Mouse (Mus musculus): ENCODE data around the gene Dyrk2. TPM values are rescaled to one million over a fixed set of nuclear protein-coding genes. Genes with fewer than 3 reads are reported as not detected.

Gene Dyrk2
- 7.1 and 9.2 TPM in 2 replicates for total RNA-seq (2012; rRNA removed)
- polyA plus RNA-seq (2012; ENCODE audit: insufficient read depth in 1 of 2, insufficient read length in 2 of 2, low read depth in 1 of 2, low replicate concordance in 2 of 2, missing spikeins in 1 of 2), result 1 to 10 TPM in 1 of 2 experiments, not detected in 1; 9.5 TPM

- Histone ChIP-seq H3K9ac (ENCODE audit: control insufficient read depth, low read depth, low read length, poor library complexity, severe bottlenecking) (peak within 1 kb of the TSS; percentile 26), H3K79me2 (ENCODE audit: control insufficient read depth, insufficient read depth, low read length, poor library complexity) (peaks cover 28% of the 10 kb centered on the region), H3K4me1 (ENCODE audit: control insufficient read depth in 1 of 2, insufficient read depth in 2 of 2, low read length in 2 of 2) (peaks cover 0 to 17% of the 10 kb centered on the region in 2 experiments; a peak in 2 of 4 replicates), H3K9me3 (replicated peaks; ENCODE audit: insufficient read depth, low read length) (no peaks in the 10 kb centered on the region), H3K4me3 (ENCODE audit: control insufficient read depth in 1 of 2, insufficient read depth in 1 of 2, low read depth in 2 of 2, low read length in 2 of 2) (peak within 1 kb of the TSS; percentile 49 to 86), H3K27me3 (ENCODE audit: control insufficient read depth in 1 of 2, insufficient read depth in 2 of 2, low read length in 2 of 2) (no peaks in the 10 kb centered on the region), H3K27ac (ENCODE audit: control insufficient read depth, low read depth, low read length) (no peak within 1 kb of the TSS), H3K36me3 (ENCODE audit: control insufficient read depth in 1 of 2, insufficient read depth in 2 of 2, low read length in 2 of 2) (peaks cover 0 to 8% of the 10 kb centered on the region in 2 experiments; a peak in 1 of 4 replicates)
- no peak for TF ChIP-seq CHD2 (IDR thresholded peaks at IDR 0.05; ENCODE audit: low read length)
- TF ChIP-seq MXI1 (IDR thresholded peaks at IDR 0.05; ENCODE audit: low read depth, low read length), result no peak
- TF ChIP-seq POLR2AphosphoS2 (IDR thresholded peaks at IDR 0.05; ENCODE audit: low read length), result no peak
- no peak for TF ChIP-seq MAX (IDR thresholded peaks at IDR 0.05; ENCODE audit: low read length)
- no peak for TF ChIP-seq MAZ (IDR thresholded peaks at IDR 0.05; ENCODE audit: low read depth, low read length)
- no peak for TF ChIP-seq RCOR1 (IDR thresholded peaks at IDR 0.05; ENCODE audit: low read depth, low read length)
- no peak for TF ChIP-seq E2F4 (IDR thresholded peaks at IDR 0.05; ENCODE audit: borderline replicate concordance, low read depth, low read length)
- no peak for TF ChIP-seq POLR2A (IDR thresholded peaks at IDR 0.05; ENCODE audit: control insufficient read depth in 1 of 2, insufficient read depth in 1 of 2, low read depth in 1 of 2, low read length in 2 of 2, poor library complexity in 1 of 2)
- TF ChIP-seq MEF2A (IDR thresholded peaks at IDR 0.05; ENCODE audit: extremely low read depth, insufficient replicate concordance, low read depth, low read length, poor library complexity, severe bottlenecking), result no peak
- TF ChIP-seq CHD1 (IDR thresholded peaks at IDR 0.05; ENCODE audit: low read depth, low read length), result no peak
- TF ChIP-seq KAT2A (conservative IDR thresholded peaks at IDR 0.05; ENCODE audit: low read depth, low read length), result no peak
- TF ChIP-seq TCF12 (IDR thresholded peaks at IDR 0.05; ENCODE audit: low read depth, low read length), result no peak
- no peak for TF ChIP-seq USF1 (IDR thresholded peaks at IDR 0.05; ENCODE audit: low read depth, low read length)
- no peak for TF ChIP-seq USF2 (IDR thresholded peaks at IDR 0.05; ENCODE audit: borderline replicate concordance in 1 of 2, insufficient read depth in 1 of 2, low read depth in 1 of 2, low read length in 2 of 2)
- no peak for TF ChIP-seq MAFK (IDR thresholded peaks at IDR 0.05; ENCODE audit: borderline replicate concordance, low read depth, low read length)
- no peak for TF ChIP-seq MYC (IDR thresholded peaks at IDR 0.05; ENCODE audit: low read depth, low read length)
- no peak for TF ChIP-seq CTCF (IDR thresholded peaks at IDR 0.05 in 2 of 3, conservative IDR thresholded peaks at IDR 0.05 in 1 of 3; ENCODE audit: control insufficient read depth in 1 of 3, insufficient read depth in 1 of 3, low read depth in 2 of 3, low read length in 3 of 3, poor library complexity in 1 of 3, severe bottlenecking in 1 of 3)
- no peak for TF ChIP-seq SIN3A (IDR thresholded peaks at IDR 0.05; ENCODE audit: low read length)
- TF ChIP-seq ZKSCAN1 (IDR thresholded peaks at IDR 0.05; ENCODE audit: low read depth, low read length), result no peak
- DNase-seq (ENCODE audit: low read depth, low spot score), result peak; percentile 36
These were observed at the start of gene Dyrk2 for GRCm38 (mm10) chr10:118870201-118870980. TSS of gene Dyrk2 (minus strand) at chr10:118870209.

- H3K9me3 ChIP-seq (replicated peaks; ENCODE audit: insufficient read depth, low read length), result no peaks in the 10 kb centered on the region
- H3K4me3 ChIP-seq (ENCODE audit: control insufficient read depth in 1 of 2, insufficient read depth in 1 of 2, low read depth in 2 of 2, low read length in 2 of 2), result no peak overlapping the region
- no peak for DNase-seq (ENCODE audit: low read depth, low spot score)
- TF ChIP-seq ELF1 (IDR thresholded peaks at IDR 0.05; ENCODE audit: low read depth, low read length), result no peak
- TF ChIP-seq TBP (IDR thresholded peaks at IDR 0.05; ENCODE audit: low read depth, low read length), result no peak
- no peak for TF ChIP-seq MAZ (IDR thresholded peaks at IDR 0.05; ENCODE audit: low read depth, low read length)
- no peak for TF ChIP-seq KAT2A (conservative IDR thresholded peaks at IDR 0.05; ENCODE audit: low read depth, low read length)
- TF ChIP-seq MEF2A (IDR thresholded peaks at IDR 0.05; ENCODE audit: extremely low read depth, insufficient replicate concordance, low read depth, low read length, poor library complexity, severe bottlenecking), result no peak
- no peak for TF ChIP-seq POLR2A (IDR thresholded peaks at IDR 0.05; ENCODE audit: control insufficient read depth in 1 of 2, insufficient read depth in 1 of 2, low read depth in 1 of 2, low read length in 2 of 2, poor library complexity in 1 of 2)
- TF ChIP-seq RCOR1 (IDR thresholded peaks at IDR 0.05; ENCODE audit: low read depth, low read length), result no peak
- no peak for TF ChIP-seq UBTF (IDR thresholded peaks at IDR 0.05; ENCODE audit: borderline replicate concordance, insufficient read depth, low read depth, low read length)
- no peak for TF ChIP-seq MYB (IDR thresholded peaks at IDR 0.05; ENCODE audit: low read depth, low read length)
- TF ChIP-seq JUND (IDR thresholded peaks at IDR 0.05; ENCODE audit: low read depth, low read length), result no peak
- H3K36me3 ChIP-seq (ENCODE audit: control insufficient read depth in 1 of 2, insufficient read depth in 2 of 2, low read length in 2 of 2), result no peaks in the 10 kb centered on the region
- no peaks in the 10 kb centered on the region for H3K79me2 ChIP-seq (ENCODE audit: control insufficient read depth, insufficient read depth, low read length, poor library complexity)
- no peak overlapping the region for H3K27ac ChIP-seq (ENCODE audit: control insufficient read depth, low read depth, low read length)
- no peaks in the 10 kb centered on the region for H3K4me1 ChIP-seq (ENCODE audit: control insufficient read depth in 1 of 2, insufficient read depth in 2 of 2, low read length in 2 of 2)
- no peaks in the 10 kb centered on the region for H3K27me3 ChIP-seq (ENCODE audit: control insufficient read depth in 1 of 2, insufficient read depth in 2 of 2, low read length in 2 of 2)
- H3K9ac ChIP-seq (ENCODE audit: control insufficient read depth, low read depth, low read length, poor library complexity, severe bottlenecking), result no peak overlapping the region
These were observed 32.6 kb upstream of the Dyrk2 start for GRCm38 (mm10) chr10:118902625-118903024.
